Mouse (Mus musculus): ENCODE results near the gene Ezh1. TPM values are rescaled to one million over a fixed set of nuclear protein-coding genes. Genes with fewer than 3 reads are reported as not detected.

Ezh1 gene
- total and polyA plus RNA-seq, 2 experiments from 2014 or later: 22.5 to 25.6 TPM

DNA sequence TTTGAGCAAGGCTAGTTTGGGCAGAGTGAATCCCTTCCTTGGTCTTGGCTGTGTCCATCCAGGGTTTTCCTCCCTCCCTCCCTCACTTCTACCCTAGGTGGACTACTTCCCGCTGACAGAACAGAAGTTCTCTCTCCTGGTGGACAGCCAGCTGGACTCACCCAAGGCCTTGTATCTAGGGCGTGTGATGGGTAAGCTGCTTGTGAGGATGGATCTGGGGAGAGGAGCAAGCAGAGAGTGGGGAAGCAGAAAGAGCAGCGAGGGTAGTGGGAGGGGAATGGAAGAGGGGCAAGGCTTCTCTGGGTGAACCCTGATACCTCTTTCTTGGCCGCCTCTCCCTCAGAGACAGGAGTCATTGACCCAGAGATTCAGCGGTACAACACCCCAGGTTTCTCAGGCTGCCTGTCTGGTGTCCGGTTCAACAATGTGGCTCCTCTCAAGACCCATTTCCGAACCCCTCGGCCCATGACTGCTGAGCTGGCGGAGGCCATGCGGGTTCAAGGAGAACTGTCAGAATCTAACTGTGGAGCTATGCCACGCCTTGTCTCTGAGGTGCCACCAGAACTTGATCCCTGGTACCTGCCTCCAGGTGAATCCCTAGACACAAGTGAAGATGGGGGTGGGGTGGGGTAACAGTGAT is 38.0 kb downstream of the Ezh1 start:
- H3K4me2 ChIP-seq (ENCODE audit: low read depth): no peak overlapping the region
- no peak overlapping the region for H3K4me3 ChIP-seq (ENCODE audit: low read depth, low read length)
- ATAC-seq (no peak), DNase-seq (no peak)
- WGBS: 81% methylated on average over 11 of the region's 11 CpGs
- no peaks in the 10 kb centered on the region; the same call in 1 of the 2 replicates for H3K36me3 ChIP-seq (ENCODE audit: insufficient read depth)
- H3K27me3 ChIP-seq (ENCODE audit: insufficient read depth, low read length): no peaks in the 10 kb centered on the region
- no peak overlapping the region for H3K9ac ChIP-seq
- no peaks in the 10 kb centered on the region for H3K9me3 ChIP-seq (ENCODE audit: low read length)
- TF ChIP-seq CTCF (IDR thresholded peaks at IDR 0.05; ENCODE audit: low read depth): no peak
- no peak overlapping the region for H3K27ac ChIP-seq (ENCODE audit: low read depth, low read length)
- no peaks in the 10 kb centered on the region for H3K4me1 ChIP-seq (ENCODE audit: insufficient read depth)

DNA sequence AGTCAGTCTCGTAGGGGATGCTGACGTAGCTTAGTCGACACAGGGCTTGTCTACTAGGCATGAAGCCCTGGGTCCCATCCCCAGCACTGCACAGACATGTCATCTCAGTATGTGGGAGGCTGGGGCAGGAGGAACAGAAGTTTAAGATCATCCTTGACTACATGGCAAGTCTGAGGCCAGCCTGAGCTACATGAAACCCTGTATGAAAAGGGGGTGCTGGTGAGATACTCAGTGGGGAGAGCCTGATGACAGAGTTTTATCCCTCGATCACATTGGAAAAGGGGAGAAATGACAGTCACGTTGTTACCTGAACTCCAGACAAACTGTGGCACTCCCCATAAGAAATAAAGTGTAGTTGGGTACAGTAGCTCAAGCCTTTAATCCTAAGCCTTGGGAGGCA is 38.7 kb downstream of the Ezh1 start:
- Histone ChIP-seq H3K36me3 (ENCODE audit: insufficient read depth) (no peaks in the 10 kb centered on the region; the same call in 1 of the 2 replicates), H3K9ac (no peak overlapping the region), H3K4me3 (ENCODE audit: low read depth, low read length) (no peak overlapping the region), H3K9me3 (ENCODE audit: low read length) (no peaks in the 10 kb centered on the region), H3K4me2 (ENCODE audit: low read depth) (no peak overlapping the region), H3K27me3 (ENCODE audit: insufficient read depth, low read length) (no peaks in the 10 kb centered on the region), H3K27ac (ENCODE audit: low read depth, low read length) (no peak overlapping the region), H3K4me1 (ENCODE audit: insufficient read depth) (no peaks in the 10 kb centered on the region)
- DNase-seq: no peak
- TF ChIP-seq CTCF (IDR thresholded peaks at IDR 0.05; ENCODE audit: low read depth): no peak
- 92% methylated on average over 5 of the region's 5 CpGs for WGBS
- ATAC-seq: no peak

DNA sequence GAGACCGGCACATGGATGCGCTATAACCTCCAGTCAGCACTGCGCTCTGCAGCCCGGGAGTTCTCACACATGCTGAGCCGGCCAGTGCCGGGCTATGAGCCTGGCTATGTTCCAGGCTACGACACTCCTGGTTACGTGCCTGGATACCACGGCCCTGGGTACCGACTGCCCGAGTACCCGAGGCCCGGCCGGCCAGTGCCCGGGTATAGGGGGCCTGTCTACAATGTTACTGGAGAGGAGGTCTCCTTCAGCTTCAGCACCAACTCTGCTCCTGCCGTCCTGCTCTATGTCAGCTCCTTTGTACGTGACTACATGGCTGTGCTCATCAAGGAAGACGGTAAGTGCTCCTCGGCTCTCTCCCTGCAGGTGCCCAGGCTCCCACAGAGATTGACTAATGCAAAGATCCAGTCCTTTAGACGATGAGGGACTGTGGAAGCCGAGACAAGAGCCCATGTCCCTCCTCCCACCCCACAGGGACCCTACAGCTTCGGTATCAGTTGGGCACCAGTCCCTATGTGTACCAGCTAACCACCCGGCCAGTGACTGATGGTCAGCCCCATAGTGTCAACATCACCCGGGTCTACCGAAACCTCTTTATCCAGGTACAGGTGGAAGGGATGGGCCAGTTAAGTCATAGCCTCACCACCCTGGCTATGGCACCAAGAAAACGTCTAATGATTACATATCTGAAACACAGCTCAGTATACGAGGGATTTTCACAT is 39.6 kb downstream of the Ezh1 start:
- Histone ChIP-seq H3K9me3 (ENCODE audit: low read length) (no peaks in the 10 kb centered on the region), H3K4me3 (ENCODE audit: low read depth, low read length) (no peak overlapping the region), H3K27me3 (ENCODE audit: insufficient read depth, low read length) (no peaks in the 10 kb centered on the region), H3K9ac (no peak overlapping the region), H3K4me2 (ENCODE audit: low read depth) (no peak overlapping the region), H3K27ac (ENCODE audit: low read depth, low read length) (no peak overlapping the region), H3K4me1 (ENCODE audit: insufficient read depth) (no peaks in the 10 kb centered on the region), H3K36me3 (ENCODE audit: insufficient read depth) (no peaks in the 10 kb centered on the region; the same call in 1 of the 2 replicates)
- ATAC-seq (no peak), DNase-seq (no peak)
- no peak for TF ChIP-seq CTCF (IDR thresholded peaks at IDR 0.05; ENCODE audit: low read depth)
- 78% methylated on average over 27 of the region's 27 CpGs for WGBS

DNA sequence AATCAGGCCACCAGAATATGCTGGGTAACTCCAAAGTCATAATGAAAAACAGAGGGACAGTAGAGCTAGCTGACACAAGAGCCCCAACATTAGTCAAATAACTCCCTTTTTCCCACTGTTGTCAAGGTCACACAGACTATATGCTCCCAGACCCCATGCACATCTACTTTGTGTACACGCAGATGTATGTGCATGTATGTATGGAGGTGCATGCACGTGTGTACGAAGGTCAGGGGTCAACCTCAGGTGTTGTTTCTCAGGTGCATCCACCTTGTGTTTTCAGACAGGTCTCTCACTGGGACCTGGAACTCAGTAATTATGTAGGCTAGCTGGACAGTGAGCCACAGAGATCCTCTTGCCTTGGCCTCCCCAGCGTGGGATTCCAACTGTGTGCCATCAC is 40.8 kb downstream of the Ezh1 start:
- Histone ChIP-seq H3K27ac (ENCODE audit: low read depth, low read length) (no peak overlapping the region), H3K9me3 (ENCODE audit: low read length) (no peaks in the 10 kb centered on the region), H3K4me1 (ENCODE audit: insufficient read depth) (no peaks in the 10 kb centered on the region), H3K9ac (no peak overlapping the region), H3K27me3 (ENCODE audit: insufficient read depth, low read length) (no peaks in the 10 kb centered on the region), H3K4me2 (ENCODE audit: low read depth) (no peak overlapping the region), H3K36me3 (ENCODE audit: insufficient read depth) (no peaks in the 10 kb centered on the region; the same call in 1 of the 2 replicates), H3K4me3 (ENCODE audit: low read depth, low read length) (no peak overlapping the region)
- TF ChIP-seq CTCF (IDR thresholded peaks at IDR 0.05; ENCODE audit: low read depth): no peak
- ATAC-seq: no peak
- WGBS: 94% methylated on average over 4 of the region's 4 CpGs
- DNase-seq: no peak

DNA sequence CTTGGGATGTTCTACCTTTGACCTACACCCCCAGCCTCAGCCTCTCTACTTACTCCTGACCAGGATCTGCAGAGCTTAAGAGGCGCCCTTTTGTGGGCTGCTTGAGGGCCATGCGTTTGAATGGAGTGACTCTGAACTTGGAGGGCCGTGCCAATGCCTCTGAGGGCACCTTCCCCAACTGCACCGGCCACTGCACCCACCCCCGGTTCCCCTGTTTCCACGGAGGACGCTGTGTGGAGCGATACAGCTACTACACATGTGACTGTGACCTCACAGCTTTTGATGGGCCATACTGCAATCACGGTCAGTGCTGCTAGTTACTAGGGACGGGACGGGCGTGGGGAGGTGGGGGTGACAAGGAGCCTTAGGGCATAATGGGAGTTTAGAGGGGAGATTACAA is 41.3 kb downstream of the Ezh1 start:
- Histone ChIP-seq H3K27ac (ENCODE audit: low read depth, low read length) (no peak overlapping the region), H3K9ac (no peak overlapping the region), H3K4me2 (ENCODE audit: low read depth) (no peak overlapping the region), H3K36me3 (ENCODE audit: insufficient read depth) (no peaks in the 10 kb centered on the region; the same call in 1 of the 2 replicates), H3K4me3 (ENCODE audit: low read depth, low read length) (no peak overlapping the region), H3K9me3 (ENCODE audit: low read length) (no peaks in the 10 kb centered on the region), H3K27me3 (ENCODE audit: insufficient read depth, low read length) (no peaks in the 10 kb centered on the region), H3K4me1 (ENCODE audit: insufficient read depth) (no peaks in the 10 kb centered on the region)
- DNase-seq (no peak), ATAC-seq (no peak)
- WGBS: 88% methylated on average over 12 of the region's 12 CpGs
- TF ChIP-seq CTCF (IDR thresholded peaks at IDR 0.05; ENCODE audit: low read depth): no peak

DNA sequence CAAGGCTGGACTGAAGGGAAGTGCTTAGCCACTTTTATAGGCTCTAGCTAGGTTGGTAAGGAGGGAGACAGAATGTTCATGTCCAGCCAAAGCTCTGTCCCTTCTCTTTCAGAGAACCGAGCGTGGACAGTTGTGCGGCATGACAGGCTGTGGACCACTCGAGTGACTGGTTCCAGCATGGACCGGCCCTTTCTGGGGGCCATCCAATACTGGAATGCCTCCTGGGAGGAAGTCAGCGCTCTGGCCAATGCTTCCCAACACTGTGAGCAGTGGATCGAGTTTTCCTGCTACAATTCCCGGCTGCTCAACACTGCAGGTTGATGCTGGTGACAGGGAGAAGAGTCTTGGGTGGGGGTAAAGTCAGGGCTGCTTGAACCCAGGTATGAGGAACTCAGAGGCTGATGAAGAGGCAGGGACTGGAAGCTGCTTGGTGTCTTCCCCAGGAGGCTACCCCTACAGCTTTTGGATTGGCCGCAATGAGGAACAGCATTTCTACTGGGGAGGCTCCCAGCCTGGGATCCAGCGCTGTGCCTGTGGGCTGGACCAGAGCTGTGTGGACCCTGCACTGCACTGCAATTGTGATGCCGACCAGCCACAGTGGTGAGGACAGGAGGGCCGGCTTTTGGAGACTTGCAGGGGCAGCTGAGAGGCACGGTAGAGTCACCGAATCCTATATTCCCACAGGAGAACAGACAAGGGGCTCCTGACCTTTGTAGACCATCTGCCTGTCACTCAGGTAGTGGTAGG is 43.3 kb downstream of the Ezh1 start:
- no peak for ATAC-seq
- Histone ChIP-seq H3K4me2 (ENCODE audit: low read depth) (no peak overlapping the region), H3K36me3 (ENCODE audit: insufficient read depth) (no peaks in the 10 kb centered on the region; the same call in 1 of the 2 replicates), H3K27me3 (ENCODE audit: insufficient read depth, low read length) (peaks cover 2% of the 10 kb centered on the region), H3K27ac (ENCODE audit: low read depth, low read length) (no peak overlapping the region), H3K4me3 (ENCODE audit: low read depth, low read length) (no peak overlapping the region), H3K9me3 (ENCODE audit: low read length) (no peaks in the 10 kb centered on the region), H3K9ac (no peak overlapping the region), H3K4me1 (ENCODE audit: insufficient read depth) (no peaks in the 10 kb centered on the region)
- no peak for DNase-seq
- no peak for TF ChIP-seq CTCF (IDR thresholded peaks at IDR 0.05; ENCODE audit: low read depth)
- 81% methylated on average over 14 of the region's 14 CpGs for WGBS

DNA sequence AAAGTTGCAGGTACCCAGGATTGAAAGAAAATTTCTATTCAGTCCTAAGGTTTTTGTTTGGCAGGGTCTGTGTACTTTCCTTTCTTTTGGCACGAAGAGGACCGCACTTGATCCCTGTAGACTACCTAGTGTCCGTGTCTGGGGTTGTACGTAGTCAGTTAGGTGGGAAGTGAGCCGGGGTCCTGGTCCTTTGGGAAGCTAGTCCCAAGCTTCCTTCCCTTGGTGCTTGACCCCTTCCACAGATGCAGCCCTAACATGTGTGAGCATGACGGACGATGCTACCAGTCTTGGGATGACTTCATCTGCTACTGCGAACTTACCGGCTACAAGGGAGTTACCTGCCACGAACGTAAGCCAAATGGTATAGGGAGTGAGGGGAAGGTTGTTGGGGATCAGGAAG is 44.3 kb downstream of the Ezh1 start:
- no peak for ATAC-seq
- DNase-seq: no peak
- no peak overlapping the region for H3K4me2 ChIP-seq (ENCODE audit: low read depth)
- 93% methylated on average over 11 of the region's 11 CpGs for WGBS
- H3K4me3 ChIP-seq (ENCODE audit: low read depth, low read length): no peak overlapping the region
- H3K27ac ChIP-seq (ENCODE audit: low read depth, low read length): no peak overlapping the region
- H3K9ac ChIP-seq: no peak overlapping the region
- TF ChIP-seq CTCF (IDR thresholded peaks at IDR 0.05; ENCODE audit: low read depth): no peak
- no peaks in the 10 kb centered on the region; the same call in 1 of the 2 replicates for H3K36me3 ChIP-seq (ENCODE audit: insufficient read depth)
- no peaks in the 10 kb centered on the region for H3K9me3 ChIP-seq (ENCODE audit: low read length)
- H3K27me3 ChIP-seq (ENCODE audit: insufficient read depth, low read length): peaks cover 12% of the 10 kb centered on the region
- H3K4me1 ChIP-seq (ENCODE audit: insufficient read depth): no peaks in the 10 kb centered on the region
